Mouse (Mus musculus) CD4-positive, CD25-positive, alpha-beta regulatory T cell, adult 2 months (primary cell): ENCODE measurements around the gene Efcab3.

Experiments used
- DNase-seq: peaks from one replicate; pipeline ENCODE4 v3.0.0-alpha.2; 2012; ENCODE audit warnings: low read depth, low spot score

Gene Efcab3

DNA sequence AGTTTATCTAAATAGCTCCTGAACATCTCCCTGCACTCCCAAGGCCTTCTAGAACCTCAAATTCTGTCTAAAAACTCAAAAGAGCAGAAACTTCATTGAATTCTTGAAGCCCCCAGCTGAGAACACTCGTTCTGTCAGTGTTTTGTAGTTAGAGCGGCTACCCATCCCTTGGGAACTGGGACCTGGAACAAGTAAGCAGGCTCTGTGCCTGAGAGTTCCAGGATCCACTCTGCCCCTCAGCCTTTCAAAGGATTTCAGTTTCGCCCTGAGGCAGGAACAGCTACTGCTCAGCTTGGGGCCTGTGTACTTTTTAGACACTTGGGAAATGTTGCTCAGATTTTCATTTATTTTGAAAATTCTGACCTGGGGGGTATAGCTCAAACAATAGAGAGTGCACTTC is 83.2 kb downstream of the Efcab3 start, which contains the start of gene Gm10842:
Gm10842 (plus strand) TSS at position 301 of the 400 bp plus-strand sequence.
- no peak for DNase-seq

DNA sequence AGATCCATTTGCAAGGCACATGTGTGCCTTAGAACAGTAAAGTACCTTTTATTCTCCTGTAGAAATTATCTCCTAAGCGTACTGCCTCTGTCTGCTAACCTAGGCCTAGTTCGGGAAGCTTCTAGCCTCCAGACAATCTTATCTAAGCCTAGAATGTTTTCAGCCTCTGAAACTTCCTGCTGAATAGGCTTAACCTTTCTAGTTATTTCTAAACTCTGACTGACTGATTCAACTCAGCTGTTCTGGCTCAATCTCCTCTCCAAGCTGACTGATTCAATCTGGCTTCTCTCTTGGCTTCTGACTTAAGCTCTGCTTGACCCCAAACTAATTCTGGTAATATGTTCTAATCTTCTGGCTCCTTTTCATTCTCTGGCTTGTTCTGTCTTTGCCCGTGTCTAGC is 86.0 kb downstream of the Efcab3 start:
- DNase-seq, result no peak

DNA sequence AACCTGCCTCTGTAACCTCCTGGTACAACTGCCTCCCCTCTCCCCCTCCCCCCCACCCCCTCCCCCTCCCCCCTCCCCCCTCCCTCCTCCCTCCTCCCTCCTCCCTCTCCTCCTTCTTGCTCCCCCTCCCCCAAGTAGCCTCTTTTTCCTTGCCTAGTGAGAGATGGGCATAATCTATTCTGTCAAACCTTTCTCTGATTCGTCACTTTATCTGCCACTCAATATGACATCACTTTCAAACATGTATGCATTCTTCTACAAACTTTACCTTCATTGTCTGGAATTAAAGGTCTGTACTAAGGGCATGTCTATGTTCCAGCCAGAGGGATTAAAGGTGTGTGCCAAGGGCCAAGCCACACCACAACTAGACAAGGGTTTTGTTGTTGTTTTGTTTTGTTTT is 86.4 kb downstream of the Efcab3 start:
- peak; percentile 51 for DNase-seq

DNA sequence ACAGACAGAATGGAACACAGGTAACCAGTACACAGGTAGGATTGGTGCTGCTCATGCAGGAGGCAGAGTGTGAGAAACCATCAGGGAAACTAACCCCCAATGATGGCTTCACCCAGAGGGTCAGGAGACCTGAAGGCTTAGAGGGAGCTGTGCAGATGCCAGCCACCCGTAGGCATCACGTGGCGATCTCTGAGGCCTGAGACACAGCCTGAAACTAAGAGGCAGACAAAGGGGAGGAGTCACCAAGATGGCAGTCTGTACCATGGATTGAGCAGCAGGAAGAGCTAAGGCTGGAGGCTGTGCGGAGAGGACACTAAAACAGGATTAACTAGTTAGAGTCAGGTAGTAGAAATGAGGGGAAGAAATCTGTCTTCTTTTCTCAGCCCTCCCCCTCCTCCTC is 87.3 kb downstream of the Efcab3 start:
- DNase-seq, result peak; percentile 25

DNA sequence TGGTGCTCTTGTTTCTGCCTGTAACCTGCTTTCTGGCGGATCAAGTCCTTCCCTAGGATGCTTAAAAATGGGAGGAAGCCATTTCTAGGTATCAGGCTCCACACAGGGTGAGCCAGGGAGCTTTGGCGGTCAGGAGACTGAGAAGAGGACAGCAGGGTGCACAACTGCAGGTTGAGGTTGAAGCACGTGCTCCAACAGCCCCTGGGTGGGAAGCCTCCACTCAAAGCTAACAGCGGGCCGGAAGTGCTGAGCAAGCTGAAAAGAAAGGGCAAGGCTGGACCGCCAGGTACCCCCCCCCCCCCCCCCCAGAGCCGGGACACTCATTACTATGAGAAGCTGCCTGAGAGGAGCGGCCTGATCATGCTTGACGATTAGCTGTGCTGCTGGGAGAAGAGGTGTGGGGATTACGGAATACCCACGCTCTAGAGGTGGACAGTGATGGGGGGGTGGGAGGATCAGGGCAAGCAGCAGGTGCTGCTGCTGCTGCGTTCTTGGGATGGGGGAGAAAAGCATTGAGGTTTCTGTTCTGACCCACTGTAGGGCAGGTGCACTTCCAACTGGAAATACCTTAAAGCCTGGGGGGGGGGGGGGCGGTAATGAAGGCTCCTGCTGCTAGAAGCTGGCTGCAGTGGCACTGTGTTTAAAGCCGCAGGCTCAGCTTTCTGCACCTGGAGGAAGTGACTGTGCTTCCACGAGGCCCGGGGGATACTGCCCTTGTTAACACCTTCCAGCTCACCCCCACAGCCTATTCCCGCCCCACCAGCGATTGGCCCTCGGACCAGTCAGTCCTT is 88.0 kb downstream of the Efcab3 start:
- DNase-seq, result peak; percentile 51

DNA sequence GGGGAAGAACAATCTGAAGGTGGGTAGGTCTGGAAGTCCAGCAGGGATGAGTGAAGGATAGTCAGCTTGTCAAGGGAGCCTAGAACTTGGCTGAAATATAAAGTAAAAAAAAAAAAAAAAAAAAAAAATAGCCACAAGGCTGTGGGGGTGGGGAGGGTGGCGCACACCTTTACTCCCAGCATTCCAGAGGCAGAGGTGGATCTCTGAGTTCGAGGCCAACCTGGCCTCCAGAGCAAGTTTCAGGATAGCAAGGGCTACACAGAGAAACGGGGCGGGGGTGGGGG is 88.6 kb downstream of the Efcab3 start:
- DNase-seq, result no peak

DNA sequence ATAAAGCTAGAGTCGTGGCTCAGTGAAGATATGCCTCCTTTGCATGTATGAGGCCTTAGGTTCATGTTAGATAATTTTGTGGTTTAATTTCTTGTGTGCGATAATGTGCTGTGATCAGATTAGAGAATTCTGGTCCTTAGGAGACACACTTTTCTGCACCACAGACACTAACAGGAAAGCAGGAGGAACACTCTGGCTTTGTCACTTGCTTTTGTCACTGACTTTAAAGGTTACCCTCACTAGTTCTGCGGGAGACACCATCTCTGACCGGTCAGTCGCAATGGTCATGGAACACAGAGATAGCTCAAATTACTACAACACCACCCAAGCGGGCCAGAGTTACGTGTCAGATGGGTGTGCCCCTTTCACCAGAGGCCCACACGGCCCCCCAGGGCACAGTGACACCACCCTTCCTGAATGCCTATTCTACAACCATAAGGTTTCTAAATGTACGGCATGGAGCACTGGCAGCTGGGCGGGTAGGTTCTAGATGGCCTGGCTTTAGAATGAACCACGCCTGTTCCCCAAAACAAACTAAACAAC is 89.0 kb downstream of the Efcab3 start:
- no peak for DNase-seq

DNA sequence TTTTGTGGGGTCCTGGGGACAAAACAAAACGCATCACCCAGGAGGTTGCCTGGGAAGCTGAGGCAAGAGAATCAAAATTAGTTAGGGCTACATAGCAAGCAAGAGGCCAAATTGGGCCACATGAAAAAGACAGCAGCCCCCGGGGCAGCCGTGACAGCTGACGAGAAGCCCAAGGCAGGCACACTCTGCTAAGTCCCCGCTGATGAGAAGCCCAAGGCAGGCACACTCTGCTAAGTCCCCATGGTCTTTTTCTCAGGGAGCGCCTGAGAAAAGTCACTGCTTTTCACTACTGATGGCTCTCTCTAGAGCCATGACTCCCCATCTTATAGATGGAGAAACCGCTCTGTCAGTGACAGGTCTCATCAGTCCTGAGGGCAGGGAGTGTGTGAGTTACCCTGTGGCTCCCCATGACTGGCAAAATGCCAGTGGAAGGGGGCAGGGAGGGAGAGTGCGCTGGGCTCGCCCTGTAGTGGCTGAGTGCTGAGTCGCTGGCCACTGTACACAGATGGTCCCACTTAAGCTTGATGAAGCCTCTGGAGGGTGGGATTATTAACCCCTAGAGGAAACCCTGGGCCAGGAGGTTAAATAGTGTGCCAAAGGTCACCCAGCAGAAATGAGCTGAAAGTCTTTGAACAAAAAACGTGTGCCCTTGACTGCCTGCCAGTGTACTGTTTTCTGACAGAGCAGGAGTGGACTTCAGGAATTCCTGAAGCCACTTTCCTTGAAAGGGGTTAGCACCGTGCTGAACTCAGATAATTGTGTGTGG is 89.9 kb downstream of the Efcab3 start:
- DNase-seq, result no peak

DNA sequence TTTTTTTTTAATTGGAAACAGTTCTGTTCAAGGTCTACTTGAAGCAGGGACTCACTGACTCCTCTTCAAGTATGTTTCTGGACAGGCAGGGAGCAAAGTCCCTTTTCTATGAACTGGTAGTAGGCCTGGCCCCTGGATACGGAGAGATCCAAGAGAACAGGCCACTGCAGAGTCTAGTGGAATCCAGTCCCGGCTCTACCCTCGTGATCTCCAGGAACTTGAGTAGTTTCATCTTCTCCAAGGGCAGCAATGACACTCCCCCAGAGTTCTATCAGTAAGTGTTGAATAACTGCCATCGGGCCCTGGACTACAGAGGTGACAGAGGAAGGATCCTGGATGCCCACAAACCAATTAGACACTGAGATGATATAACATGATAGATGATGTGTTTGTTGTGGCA is 92.5 kb downstream of the Efcab3 start:
- no peak for DNase-seq

DNA sequence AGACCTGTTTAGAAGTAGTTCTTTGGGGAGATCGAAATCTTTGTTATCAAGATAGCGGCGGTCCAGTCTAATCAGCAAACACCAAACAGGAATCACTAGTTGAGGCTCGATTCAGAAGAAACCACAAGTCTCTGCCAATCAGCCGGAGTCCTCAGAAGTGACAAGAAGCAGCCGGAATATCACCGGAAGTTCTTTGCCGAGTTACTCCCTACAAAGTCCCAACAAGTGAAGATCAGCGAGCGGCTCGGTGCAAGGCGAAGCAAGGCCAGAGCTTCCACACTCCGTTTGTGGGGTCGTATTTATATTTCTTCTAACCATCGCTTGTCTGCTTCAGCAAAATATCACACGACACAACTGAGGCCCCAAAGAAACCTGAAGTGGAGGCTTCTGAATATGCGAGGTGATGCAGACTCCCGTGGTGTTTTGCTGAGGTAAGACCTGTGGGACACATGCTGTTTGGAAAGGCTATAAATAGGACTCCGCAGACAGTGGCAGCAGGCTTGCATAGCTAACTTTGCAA is 93.4 kb downstream of the Efcab3 start:
- no peak for DNase-seq

DNA sequence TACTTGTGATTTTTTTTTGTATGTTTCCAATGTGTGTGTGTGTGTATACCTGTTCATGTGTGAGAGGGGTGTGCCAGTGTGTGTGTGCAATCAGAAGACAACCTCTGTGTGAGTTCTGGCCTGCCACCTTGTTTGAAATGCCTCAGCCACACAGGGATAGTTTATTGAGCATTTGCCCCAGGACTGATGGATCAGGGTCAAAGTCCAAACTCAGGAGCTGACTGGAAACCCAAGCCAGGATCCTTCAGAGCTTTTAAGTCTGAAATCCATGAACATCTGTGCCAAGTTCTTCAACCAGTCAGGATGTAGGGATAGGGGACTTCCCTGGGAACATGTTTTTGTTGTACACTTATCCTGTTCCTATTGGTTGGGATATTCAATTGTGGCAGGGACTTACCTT is 94.7 kb downstream of the Efcab3 start:
- DNase-seq, result no peak

DNA sequence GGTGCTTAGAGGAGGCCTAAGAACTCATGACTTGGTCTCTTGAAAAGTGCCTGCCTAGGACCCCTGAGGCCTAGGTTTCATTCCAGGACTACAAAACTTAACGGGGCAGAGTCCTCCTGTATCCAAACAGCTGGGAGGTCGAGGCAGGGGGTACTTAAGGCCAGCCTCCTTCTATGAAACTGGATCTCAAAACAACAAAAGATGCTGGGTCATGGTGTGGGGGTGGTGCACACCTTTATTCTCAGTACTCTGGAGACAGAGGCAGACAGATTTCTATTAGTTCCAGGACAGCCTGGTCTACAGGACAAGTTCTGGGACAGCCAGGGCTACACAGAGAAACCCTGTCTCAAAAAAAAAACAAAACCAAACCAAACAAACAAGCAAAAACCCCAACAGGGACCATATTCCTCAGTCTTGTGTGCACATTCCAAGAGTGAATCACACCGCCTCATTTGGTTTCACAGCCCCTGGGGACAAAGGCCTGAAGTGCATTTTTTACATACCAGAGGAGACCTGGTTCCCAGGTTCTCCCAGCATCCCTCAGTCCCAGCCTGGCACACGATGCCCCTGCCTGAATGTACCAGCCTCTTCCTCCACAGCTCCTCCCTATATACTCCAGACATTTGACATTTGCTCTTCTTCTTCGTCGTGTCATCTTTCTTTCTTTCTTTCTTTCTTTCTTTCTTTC is 96.4 kb downstream of the Efcab3 start:
- DNase-seq, result no peak

DNA sequence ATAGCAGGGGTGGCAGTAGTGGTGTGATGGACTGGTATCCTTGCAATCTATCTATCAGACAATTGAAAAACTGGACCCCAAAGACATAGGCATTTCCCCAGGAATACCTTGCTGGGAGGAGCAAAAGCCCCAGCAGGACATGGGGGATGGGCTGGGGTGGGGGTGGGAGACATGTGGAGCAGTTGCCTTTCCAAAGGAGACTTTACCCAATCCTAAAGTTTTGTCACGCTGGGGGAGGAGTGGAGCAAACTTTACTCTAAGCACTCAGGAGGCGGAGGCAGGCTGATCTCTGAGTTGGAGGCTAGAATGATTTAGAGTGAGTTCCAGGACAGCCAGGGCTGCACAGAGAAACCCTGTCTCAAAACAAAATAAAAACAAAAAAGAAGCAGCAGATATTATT is 98.0 kb downstream of the Efcab3 start:
- DNase-seq, result no peak

DNA sequence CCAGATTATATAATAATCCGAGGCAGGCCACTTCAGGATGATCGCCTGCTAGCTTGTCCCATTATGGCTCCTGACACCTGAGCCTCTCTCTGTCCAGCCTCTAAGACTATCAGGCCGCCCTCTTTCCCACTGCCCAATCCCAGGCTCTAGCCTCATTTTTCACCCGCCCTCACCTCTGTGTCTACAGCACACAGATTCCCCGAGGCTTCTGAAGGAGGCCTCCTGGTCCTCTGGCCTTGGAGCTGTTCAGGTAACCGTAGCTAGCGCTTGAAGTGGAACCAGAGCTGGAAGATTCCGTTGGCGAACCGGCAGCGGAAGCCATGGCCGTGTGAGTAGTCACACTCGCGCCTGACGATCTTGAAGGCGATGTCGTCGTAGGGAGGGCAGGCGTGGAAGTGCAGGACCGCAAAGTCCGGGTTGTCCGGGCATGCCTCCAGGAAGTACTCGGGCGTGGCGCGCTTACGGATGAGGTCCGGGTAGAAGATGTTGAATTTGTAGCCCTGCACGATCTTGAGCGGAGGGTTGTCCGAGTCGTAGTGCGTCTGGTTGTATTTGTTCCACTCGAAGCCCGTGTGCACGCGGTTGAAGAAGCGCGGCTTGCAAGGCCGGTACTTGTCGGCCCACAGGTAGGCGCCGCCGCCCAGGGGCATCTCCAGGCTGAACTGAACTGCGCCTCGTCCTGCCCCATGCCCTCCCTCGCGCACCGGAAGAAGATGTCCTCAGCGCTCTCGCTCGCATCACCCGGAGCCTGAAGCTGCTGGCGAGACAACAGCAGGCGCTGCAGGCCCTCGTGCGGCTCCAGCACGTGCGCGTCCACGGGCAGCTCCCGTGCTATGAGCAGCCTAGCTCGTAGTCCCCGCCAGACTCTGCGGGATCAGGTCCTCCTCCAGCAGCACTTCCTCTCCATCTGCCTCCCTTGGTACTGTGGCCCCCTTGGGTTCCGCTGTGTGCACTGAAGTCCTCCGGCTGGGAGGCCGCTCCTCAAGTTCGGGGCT is 101.4 kb downstream of the Efcab3 start:
- no peak for DNase-seq

DNA sequence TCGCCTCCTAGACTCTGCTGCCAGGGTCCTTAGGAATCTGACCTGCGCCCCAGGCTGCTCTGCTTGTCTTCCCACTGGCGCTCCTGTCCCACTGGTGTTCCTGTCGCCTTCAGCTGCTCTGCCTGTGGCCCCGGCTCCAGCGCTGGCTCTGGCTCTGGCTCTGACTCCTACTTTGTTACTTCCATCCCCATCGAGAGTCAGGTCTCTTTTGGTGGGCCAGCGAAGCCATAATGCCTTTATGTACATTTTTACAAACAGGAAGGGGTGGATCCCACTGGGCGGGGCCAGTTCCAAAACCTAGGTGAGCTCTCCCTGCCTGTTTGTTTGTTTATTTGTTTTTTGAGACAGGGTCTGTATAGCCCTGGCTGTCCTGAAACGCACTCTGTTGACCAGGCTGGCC is 103.4 kb downstream of the Efcab3 start:
- DNase-seq, result no peak
